Mouse (Mus musculus) stomach, postnatal 0 days (tissue): ENCODE data around the gene Ccdc141.

Experiments
- CTCF ChIP-seq: IDR thresholded peaks from 2 replicates; pipeline ENCODE4 v1.5.1; 2016; ENCODE audit warnings: antibody characterized with exemption, low read depth, mild to moderate bottlenecking, moderate library complexity
- EP300 ChIP-seq: optimal IDR thresholded peaks from 2 replicates; pipeline ENCODE3; 2016; ENCODE audit warnings: antibody characterized with exemption

DNA sequence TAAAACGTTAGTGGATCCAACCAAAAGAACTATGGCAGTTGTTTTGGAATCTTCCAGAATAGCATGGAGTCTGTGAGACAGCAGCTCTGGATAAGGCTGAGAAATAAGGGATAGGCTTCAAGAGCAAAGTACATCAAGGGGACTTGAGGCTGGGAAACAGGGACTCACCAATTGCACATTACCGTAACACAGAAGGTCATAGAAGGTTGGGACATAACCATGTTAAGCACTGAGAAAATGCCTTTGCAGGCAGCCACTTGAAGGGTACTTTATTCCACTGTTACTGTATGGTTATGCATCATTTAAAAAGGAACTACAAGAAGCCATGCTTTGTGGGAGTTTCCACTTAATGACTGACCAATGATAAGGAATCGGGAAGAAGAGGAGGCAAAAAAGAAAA is 71.7 kb downstream of the Ccdc141 start:
- TF ChIP-seq EP300 (no peak), CTCF (no peak)
